14 mouse cellular contexts compared by ENCODE assay signal in the genomic region with DNA sequence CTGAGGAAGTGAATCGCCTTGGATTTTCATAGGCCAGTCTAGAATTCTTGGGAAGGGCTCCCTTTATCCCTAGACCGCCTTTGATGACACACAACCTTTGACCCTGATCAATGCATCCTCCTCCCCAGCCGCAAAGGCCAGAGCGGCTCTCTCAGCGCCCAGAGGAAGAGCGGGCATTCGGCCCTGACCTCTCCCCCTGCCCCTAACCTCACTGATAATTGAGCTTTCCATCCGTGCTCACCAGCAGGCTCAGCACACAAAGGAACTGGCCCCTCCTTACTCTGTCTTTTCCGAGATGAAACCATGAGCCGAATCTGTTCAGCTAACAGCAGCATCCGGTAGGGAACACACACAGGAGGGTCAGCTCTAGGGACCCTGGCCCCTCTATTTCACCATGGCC.
A peak's percentile ranks its signal among the peaks of the same experiment; 100 is the strongest.
DNase-seq lines count a peak whose midpoint lies in the region; ATAC-seq lines count a peak whose summit lies in the region.
"Had no signal": no experiment of that assay in that cellular context is flagged by ENCODE, and none has a peak within 500 bp of the region (broad histone marks: within the 10 kb centered on the region; RNA-seq: fewer than 3 reads in every experiment).

No protein-coding gene starts in this region.

- no peak overlapping the region for H3K27ac ChIP-seq in kidney, embryonic 15.5 days
- H3K27ac ChIP-seq in embryonic facial prominence, embryonic 10.5 days (replicated peaks), result peak overlapping the region; percentile 79
- peak overlapping the region; percentile 62 for H3K27ac ChIP-seq in liver, embryonic 11.5 days (ENCODE audit: low read depth, low read length)
- H3K27ac ChIP-seq in neural tube, embryonic 13.5 days (replicated peaks), result no peak overlapping the region
- H3K27ac ChIP-seq: embryonic facial prominence, embryonic 15.5 days; limb, embryonic 13.5 days; macrophage had no signal

- DNase-seq in kidney, postnatal 25 days, result no peak
- DNase-seq in embryonic facial prominence, embryonic 10.5 days (ENCODE audit: low spot score), result peak; percentile 70
- peak; percentile 42 for DNase-seq in liver, embryonic 11.5 days (ENCODE audit: low spot score)
- DNase-seq in right cerebral cortex, postnatal 36 days (ENCODE audit: low spot score in 2 of 2), result no peak
- DNase-seq in lung, postnatal 10 days, result no peak
- DNase-seq in kidney, postnatal 4 days, result no peak
- DNase-seq: cerebellum, adult 8-10 months; thymus, adult 18-20 months had no signal

- no peaks in the 10 kb centered on the region for H3K36me3 ChIP-seq in kidney, embryonic 15.5 days
- H3K36me3 ChIP-seq in embryonic facial prominence, embryonic 10.5 days (replicated peaks), result no peaks in the 10 kb centered on the region
- H3K36me3 ChIP-seq in liver, embryonic 11.5 days (ENCODE audit: control insufficient read depth, insufficient read depth, low read length), result no peaks in the 10 kb centered on the region
- no peaks in the 10 kb centered on the region for H3K36me3 ChIP-seq in neural tube, embryonic 13.5 days
- H3K36me3 ChIP-seq: embryonic facial prominence, embryonic 15.5 days; heart, embryonic 12.5 days; limb, embryonic 13.5 days had no signal

- H3K4me1 ChIP-seq in kidney, embryonic 15.5 days, result peaks cover 4% of the 10 kb centered on the region; the same call in 1 of the 2 replicates
- H3K4me1 ChIP-seq in embryonic facial prominence, embryonic 10.5 days, result peaks cover 27% of the 10 kb centered on the region
- H3K4me1 ChIP-seq in liver, embryonic 11.5 days (replicated peaks; ENCODE audit: control insufficient read depth, insufficient read depth, low read length), result no peaks in the 10 kb centered on the region
- peaks cover 4% of the 10 kb centered on the region; the same call in 1 of the 2 replicates for H3K4me1 ChIP-seq in neural tube, embryonic 13.5 days (replicated peaks)
- H3K4me1 ChIP-seq: embryonic facial prominence, embryonic 15.5 days; limb, embryonic 13.5 days had no signal

- H3K27me3 ChIP-seq in kidney, embryonic 15.5 days, result no peaks in the 10 kb centered on the region
- no peaks in the 10 kb centered on the region for H3K27me3 ChIP-seq in embryonic facial prominence, embryonic 10.5 days (replicated peaks; ENCODE audit: low read depth, poor library complexity, severe bottlenecking)
- no peaks in the 10 kb centered on the region for H3K27me3 ChIP-seq in liver, embryonic 11.5 days (replicated peaks; ENCODE audit: control insufficient read depth, insufficient read depth, low read length)
- H3K27me3 ChIP-seq in neural tube, embryonic 13.5 days, result no peaks in the 10 kb centered on the region
- H3K27me3 ChIP-seq: embryonic facial prominence, embryonic 15.5 days; heart, embryonic 12.5 days; limb, embryonic 13.5 days had no signal

- 14% methylated on average over 11 of the region's 11 CpGs for WGBS in kidney, embryonic 15.5 days
- 4% methylated on average over 11 of the region's 11 CpGs for WGBS in embryonic facial prominence, embryonic 10.5 days
- WGBS in liver, embryonic 11.5 days, result 35% methylated on average over 11 of the region's 11 CpGs
- 8% methylated on average over 11 of the region's 11 CpGs for WGBS in neural tube, embryonic 13.5 days

- no peaks in the 10 kb centered on the region for H3K9me3 ChIP-seq in kidney, embryonic 15.5 days (replicated peaks)
- H3K9me3 ChIP-seq in embryonic facial prominence, embryonic 10.5 days, result no peaks in the 10 kb centered on the region
- H3K9me3 ChIP-seq in liver, embryonic 11.5 days (ENCODE audit: control insufficient read depth, low read length), result no peaks in the 10 kb centered on the region
- no peaks in the 10 kb centered on the region for H3K9me3 ChIP-seq in neural tube, embryonic 13.5 days
- H3K9me3 ChIP-seq: embryonic facial prominence, embryonic 15.5 days; heart, embryonic 12.5 days; limb, embryonic 13.5 days had no signal

- peak; percentile 36; the same call in 1 of the 2 replicates for ATAC-seq in kidney, embryonic 15.5 days (replicated peaks; ENCODE audit: low FRiP score)
- peak; percentile 56; the same call in 1 of the 2 replicates for ATAC-seq in liver, embryonic 11.5 days (replicated peaks; ENCODE audit: low FRiP score)
- ATAC-seq in neural tube, embryonic 13.5 days (ENCODE audit: low read depth), result 0 out of 2 replicates have a peak, but pooled peaks have one; percentile 50

- no peak overlapping the region for H3K9ac ChIP-seq in kidney, embryonic 15.5 days
- no peak overlapping the region for H3K9ac ChIP-seq in liver, embryonic 11.5 days (ENCODE audit: low read depth, low read length)
- no peak overlapping the region; the same call in 1 of the 2 replicates for H3K9ac ChIP-seq in neural tube, embryonic 13.5 days
- H3K9ac ChIP-seq: embryonic facial prominence, embryonic 15.5 days; heart, embryonic 12.5 days; limb, embryonic 13.5 days had no signal

- H3K4me3 ChIP-seq in kidney, embryonic 15.5 days (replicated peaks), result no peak overlapping the region
- H3K4me3 ChIP-seq in embryonic facial prominence, embryonic 10.5 days, result no peak overlapping the region
- no peak overlapping the region for H3K4me3 ChIP-seq in liver, embryonic 11.5 days (ENCODE audit: low read depth, low read length)
- H3K4me3 ChIP-seq in neural tube, embryonic 13.5 days, result no peak overlapping the region
- H3K4me3 ChIP-seq: embryonic facial prominence, embryonic 15.5 days; heart, embryonic 12.5 days; limb, embryonic 13.5 days had no signal

- no peak overlapping the region for H3K4me2 ChIP-seq in kidney, embryonic 15.5 days
- H3K4me2 ChIP-seq in liver, embryonic 11.5 days, result no peak overlapping the region
- no peak overlapping the region for H3K4me2 ChIP-seq in neural tube, embryonic 13.5 days
- H3K4me2 ChIP-seq: embryonic facial prominence, embryonic 15.5 days; heart, embryonic 12.5 days; limb, embryonic 13.5 days had no signal

Comparison
In these comparisons a context has a peak if more than half of its experiments do, and no peak if none do; other contexts are left out.
1. H3K27ac ChIP-seq: peak in embryonic facial prominence, embryonic 10.5 days (single experiment) and liver, embryonic 11.5 days (single experiment); none in kidney, embryonic 15.5 days (single experiment) and neural tube, embryonic 13.5 days (single experiment).
2. DNase-seq: peak in embryonic facial prominence, embryonic 10.5 days (single experiment) and liver, embryonic 11.5 days (single experiment); none in kidney, postnatal 25 days (0 of 2), right cerebral cortex, postnatal 36 days (0 of 2), lung, postnatal 10 days (single experiment) and kidney, postnatal 4 days (0 of 2).
3. Peak in every context shown above with its lines, with median percentiles within 50 percentile points of each other: ATAC-seq.